Mouse (Mus musculus) layer of hippocampus, adult 9-10 months (tissue): ENCODE measurements around the gene Cct6b.

Experiments
- DNase-seq: peaks from one replicate; pipeline ENCODE4 v3.0.0; 2022; ENCODE audit warnings: low spot score

Gene Cct6b

GRCm38 (mm10) chr11:82763742-82764437 lies at the start of gene Cct6b, which contains the start of gene Zfp830:
Cct6b (minus strand) TSS chr11:82764321.
Zfp830 (plus strand) TSS chr11:82764345.
- peak; percentile 81 for DNase-seq

- DNase-seq = no peak
These were observed 44.4 kb upstream of the Cct6b start for GRCm38 (mm10) chr11:82808485-82808884.

GRCm38 (mm10) chr11:82807370-82807769 lies 43.2 kb upstream of the Cct6b start:
- DNase-seq = no peak

GRCm38 (mm10) chr11:82806656-82807055 lies 42.5 kb upstream of the Cct6b start:
- DNase-seq = no peak

GRCm38 (mm10) chr11:82783453-82783852 lies 19.3 kb upstream of the Cct6b start:
- DNase-seq = no peak

GRCm38 (mm10) chr11:82782197-82782596 lies 18.1 kb upstream of the Cct6b start:
- no peak for DNase-seq

GRCm38 (mm10) chr11:82780983-82781903 lies 17.1 kb upstream of the Cct6b start, which contains the start of gene Lig3:
Lig3 (plus strand) TSS chr11:82781108.
- peak; percentile 80 for DNase-seq

GRCm38 (mm10) chr11:82780134-82780533 lies 16.0 kb upstream of the Cct6b start:
- no peak for DNase-seq

GRCm38 (mm10) chr11:82764438-82764924 lies 360 bp upstream of the Cct6b start:
- no peak for DNase-seq

GRCm38 (mm10) chr11:82763261-82763660 lies 860 bp downstream of the Cct6b start:
- DNase-seq = no peak

GRCm38 (mm10) chr11:82762286-82762829 lies 1.8 kb downstream of the Cct6b start:
- DNase-seq = no peak

GRCm38 (mm10) chr11:82755919-82756318 lies 8.2 kb downstream of the Cct6b start:
- no peak for DNase-seq

- DNase-seq = no peak
These were observed 11.6 kb downstream of the Cct6b start for GRCm38 (mm10) chr11:82752349-82753115.

GRCm38 (mm10) chr11:82746857-82747366 lies 17.2 kb downstream of the Cct6b start:
- DNase-seq = no peak

- DNase-seq = peak; percentile 21
These were observed 18.0 kb downstream of the Cct6b start for GRCm38 (mm10) chr11:82746138-82746537.

- no peak for DNase-seq
These were observed 25.1 kb downstream of the Cct6b start for GRCm38 (mm10) chr11:82739006-82739405.

- DNase-seq = no peak
These were observed 29.9 kb downstream of the Cct6b start for GRCm38 (mm10) chr11:82734227-82734626.

- DNase-seq = no peak
These were observed 37.3 kb downstream of the Cct6b start for GRCm38 (mm10) chr11:82726862-82727261.

- no peak for DNase-seq
These were observed 44.8 kb downstream of the Cct6b start for GRCm38 (mm10) chr11:82719294-82719693.

- no peak for DNase-seq
These were observed 51.4 kb downstream of the Cct6b start for GRCm38 (mm10) chr11:82712681-82713080.

GRCm38 (mm10) chr11:82708934-82709333 lies 55.2 kb downstream of the Cct6b start:
- DNase-seq = no peak
